Comparison of ENCODE assay signal across 10 mouse cellular contexts in the genomic region with DNA sequence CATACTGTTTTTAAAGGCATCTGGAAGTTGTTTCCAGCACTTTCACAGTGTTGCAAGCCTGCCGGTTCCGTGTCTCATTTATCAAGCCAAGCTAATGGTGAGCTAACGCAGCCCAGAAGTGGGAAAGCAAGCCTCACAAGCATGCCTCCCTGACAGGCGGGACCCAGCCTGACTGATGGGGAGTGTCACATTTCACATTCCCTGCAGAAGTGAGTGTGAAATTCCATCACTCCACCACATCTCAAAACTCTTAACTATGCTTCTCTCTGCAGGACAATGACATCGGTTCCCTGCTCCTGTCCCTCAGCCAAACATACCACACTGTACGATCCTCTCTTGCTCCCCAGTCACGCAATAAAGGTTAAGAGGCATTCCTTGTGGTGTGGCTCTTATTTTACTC. TPM values are rescaled to one million over a fixed set of nuclear protein-coding genes. Genes with fewer than 3 reads are reported as not detected.
A peak's percentile ranks its signal among the peaks of the same experiment; 100 is the strongest.
DNase-seq lines count a peak whose midpoint lies in the region; ATAC-seq and TF ChIP-seq lines count a peak whose summit lies in the region.
"Had no signal": no experiment of that assay in that cellular context is flagged by ENCODE, and none has a peak within 500 bp of the region (broad histone marks: within the 10 kb centered on the region; RNA-seq: fewer than 3 reads in every experiment).

No protein-coding gene starts in this region.

- peak overlapping the region; percentile 98 for H3K27ac ChIP-seq in heart, embryonic 15.5 days
- peak overlapping the region; percentile 32; the same call in 1 of the 2 replicates for H3K27ac ChIP-seq in lung, embryonic 14.5 days (ENCODE audit: low read depth)
- H3K27ac ChIP-seq: liver, embryonic 13.5 days had no signal

- TF ChIP-seq CTCF in lung, embryonic 14.5 days (IDR thresholded peaks at IDR 0.05; ENCODE audit: low read depth): no peak

- no peak overlapping the region for H3K9ac ChIP-seq in heart, embryonic 15.5 days
- no peak overlapping the region for H3K9ac ChIP-seq in lung, embryonic 14.5 days
- H3K9ac ChIP-seq: liver, embryonic 13.5 days had no signal

- H3K27me3 ChIP-seq in heart, embryonic 15.5 days: no peaks in the 10 kb centered on the region
- no peaks in the 10 kb centered on the region for H3K27me3 ChIP-seq in lung, embryonic 14.5 days (ENCODE audit: insufficient read depth, low read length)
- H3K27me3 ChIP-seq: liver, embryonic 13.5 days had no signal

- peaks cover 43% of the 10 kb centered on the region for H3K4me1 ChIP-seq in heart, embryonic 15.5 days (replicated peaks)
- peaks cover 9% of the 10 kb centered on the region; the same call in 1 of the 2 replicates for H3K4me1 ChIP-seq in lung, embryonic 14.5 days (ENCODE audit: insufficient read depth)

- no peaks in the 10 kb centered on the region for H3K9me3 ChIP-seq in heart, embryonic 15.5 days (replicated peaks)
- H3K9me3 ChIP-seq in lung, embryonic 14.5 days (ENCODE audit: low read depth, low read length): no peaks in the 10 kb centered on the region
- H3K9me3 ChIP-seq: liver, embryonic 13.5 days had no signal

- H3K36me3 ChIP-seq in heart, embryonic 15.5 days: no peaks in the 10 kb centered on the region
- H3K36me3 ChIP-seq in lung, embryonic 14.5 days (ENCODE audit: insufficient read depth): no peaks in the 10 kb centered on the region
- H3K36me3 ChIP-seq: liver, embryonic 13.5 days had no signal

- peak overlapping the region; percentile 17; the same call in 1 of the 2 replicates for H3K4me3 ChIP-seq in heart, embryonic 15.5 days
- H3K4me3 ChIP-seq in lung, embryonic 14.5 days (ENCODE audit: low read depth, low read length): no peak overlapping the region
- H3K4me3 ChIP-seq: liver, embryonic 13.5 days had no signal

- H3K4me2 ChIP-seq in heart, embryonic 15.5 days: peak overlapping the region; percentile 53
- H3K4me2 ChIP-seq in lung, embryonic 14.5 days: peak overlapping the region; percentile 45
- H3K4me2 ChIP-seq: liver, embryonic 13.5 days had no signal

- DNase-seq in Muller cell, postnatal 12 days (ENCODE audit: inconsistent ontology term): peak; percentile 74
- DNase-seq in embryo, embryonic 10.5 days (ENCODE audit: low spot score): peak; percentile 77
- DNase-seq in lung, embryonic 14.5 days: peak; percentile 88
- DNase-seq in cerebellum, adult 18-20 months: no peak
- no peak for DNase-seq in adrenal gland, adult 8-10 months
- no peak for DNase-seq in B cell, adult 2 months
- DNase-seq: liver, embryonic 13.5 days; thymus, adult 18-20 months had no signal

- WGBS in heart, embryonic 15.5 days: 8% methylated on average over 7 of the region's 7 CpGs
- under 1% methylated on average over 7 of the region's 7 CpGs for WGBS in lung, embryonic 14.5 days

- peak; percentile 90 for ATAC-seq in heart, embryonic 15.5 days (replicated peaks; ENCODE audit: insufficient number of reproducible peaks, insufficient read depth, low FRiP score, low read depth)
- ATAC-seq in lung, embryonic 14.5 days (ENCODE audit: insufficient read depth): peak; percentile 87
- ATAC-seq in granulocyte monocyte progenitor cell, adult 5-6 weeks (replicated peaks; ENCODE audit: poor library complexity, severe bottlenecking): no peak

RNA-seq across cellular contexts. Expression of a gene that starts 10.0 kb away (rescaled TPM):
- polyA plus RNA-seq in heart, embryonic 15.5 days (2015; fragmentation: Nextera tagmentation; extraction: Ambion mirVana): 53.7 and 56.7 TPM in 2 replicates
- 16.4 and 17.9 TPM in 2 replicates for polyA plus RNA-seq in lung, embryonic 14.5 days (2014; fragmentation: Nextera tagmentation; extraction: Ambion mirVana)
- total RNA-seq in adrenal gland, adult 8-10 months (2022): 10 to 100 TPM; 23.1 to 25.6 (median 24.1) TPM
- 25.2 and 28.1 TPM in 2 replicates for total RNA-seq in granulocyte monocyte progenitor cell, adult 5-6 weeks (2014; fragmentation: Nextera tagmentation)
- 34.8 and 48.5 TPM in 2 replicates for total RNA-seq in granulocyte monocyte progenitor cell, adult 5-6 weeks (2017)

RNA-seq across cellular contexts. Expression of a gene that starts 10.8 kb away (rescaled TPM):
- 0.21 and 0.22 TPM in 2 replicates for polyA plus RNA-seq in heart, embryonic 15.5 days (2015; fragmentation: Nextera tagmentation; extraction: Ambion mirVana)
- polyA plus RNA-seq in lung, embryonic 14.5 days (2014; fragmentation: Nextera tagmentation; extraction: Ambion mirVana): not detected in 2 replicates
- under 1 TPM in 2 of 4 experiments, not detected in 2; 0.05 to 0.14 TPM for total RNA-seq in adrenal gland, adult 8-10 months (2022)
- total RNA-seq in granulocyte monocyte progenitor cell, adult 5-6 weeks (2014; fragmentation: Nextera tagmentation): not detected in 2 replicates
- not detected in 2 replicates for total RNA-seq in granulocyte monocyte progenitor cell, adult 5-6 weeks (2017)
- polyA plus RNA-seq: liver, embryonic 13.5 days had no signal

Comparison
In these comparisons a context has a peak if more than half of its experiments do, and no peak if none do; other contexts are left out.
1. DNase-seq: peak in Muller cell, postnatal 12 days (single experiment), embryo, embryonic 10.5 days (single experiment) and lung, embryonic 14.5 days (single experiment); none in cerebellum, adult 18-20 months (0 of 2), adrenal gland, adult 8-10 months (single experiment) and B cell, adult 2 months (0 of 2).